Mouse (Mus musculus): Measurements from ENCODE around the gene Jdp2.
A peak's percentile ranks its signal among the peaks of the same experiment; 100 is the strongest.

The Jdp2 gene

GRCm38 (mm10) chr12:85686466-85687216, 87.8 kb downstream of the Jdp2 start, which contains the start of gene Batf:
Gene Batf, plus strand, starts transcription at chr12:85686669.
- peak; percentile 87 for DNase-seq (ENCODE audit: low read depth)

GRCm38 (mm10) chr12:85687217-85687533, 88.3 kb downstream of the Jdp2 start:
- peak; percentile 42 for DNase-seq (ENCODE audit: low read depth)

GRCm38 (mm10) chr12:85687846-85688245, 89.0 kb downstream of the Jdp2 start:
- peak; percentile 71 for DNase-seq (ENCODE audit: low read depth)
